Mouse (Mus musculus) forebrain, postnatal 0 days (tissue): ENCODE measurements around the gene Sik3. TPM values are rescaled to one million over a fixed set of nuclear protein-coding genes. Genes with fewer than 3 reads are reported as not detected.
A peak's percentile ranks its signal among the peaks of the same experiment; 100 is the strongest.

Source experiments
- ATAC-seq: fragments of 200-750 bp; cut with Nextera tagmentation; 2 replicates; pipeline ENCODE4 v1.8.0; 2017; ENCODE audit warnings: mild to moderate bottlenecking, moderate library complexity
- DNase-seq: peaks from one replicate; pipeline ENCODE4 v3.0.0-alpha.2; 2015
- H3K27ac ChIP-seq: fragments of 300-500 bp; sonication (generic); 2 replicates; pipeline ENCODE4 v1.5.1; 2014; ENCODE audit warnings: low read depth, mild to moderate bottlenecking, antibody characterized with exemption, low read length, moderate library complexity, mixed read lengths
- H3K27me3 ChIP-seq: fragments of 300-500 bp; sonication (generic); 2 replicates; pipeline ENCODE4 v1.6.1; 2014; ENCODE audit warnings: mild to moderate bottlenecking, low read length, mixed read lengths; ENCODE audit not compliant: insufficient read depth
- H3K36me3 ChIP-seq: fragments of 300-500 bp; sonication (generic); 2 replicates; pipeline ENCODE4 v1.6.1; 2014; ENCODE audit warnings: mild to moderate bottlenecking, moderate library complexity; ENCODE audit not compliant: insufficient read depth
- H3K4me1 ChIP-seq: fragments of 300-500 bp; sonication (generic); 2 replicates; pipeline ENCODE4 v1.6.1; 2014; ENCODE audit warnings: antibody characterized with exemption; ENCODE audit not compliant: insufficient read depth
- H3K4me2 ChIP-seq: fragments of 300-500 bp; sonication (generic); 2 replicates; pipeline ENCODE4 v1.6.1; 2014; ENCODE audit warnings: low read depth, mild to moderate bottlenecking, moderate library complexity
- H3K4me3 ChIP-seq: fragments of 300-500 bp; sonication (generic); 2 replicates; pipeline ENCODE4 v1.5.1; 2014; ENCODE audit warnings: low read depth, low read length, mixed read lengths
- H3K9ac ChIP-seq: fragments of 300-500 bp; sonication (generic); 2 replicates; pipeline ENCODE4 v1.6.1; 2014; ENCODE audit warnings: mild to moderate bottlenecking
- H3K9me3 ChIP-seq: fragments of 300-500 bp; sonication (generic); 2 replicates; pipeline ENCODE4 v1.6.1; 2016; ENCODE audit warnings: low read length
- CTCF ChIP-seq: sonication (generic); IDR thresholded peaks from 2 replicates; pipeline ENCODE4 v1.5.1; 2016; ENCODE audit warnings: antibody characterized with exemption, control low read depth, low read depth
- WGBS: fragments of 180-500 bp; shearing (Covaris S2); extraction: QIAGEN DNeasy Blood & Tissue Kit; methylation state at CpG from one replicate; pipeline ENCODE4 v1.1.7; 2014; 5-methylcytosine and 5-hydroxymethylcytosine counted together
- polyA plus RNA-seq: library from polyadenylated mRNA; unstranded; fragments of >200 nt; fragmentation: Nextera tagmentation; extraction: Ambion mirVana; gene quantifications from 2 replicates; pipeline ENCODE4 v1.2.1, GENCODE M21; 2015
- total RNA-seq: library from RNA; depleted of rRNA; stranded (reverse); fragments of >200 nt; gene quantifications from 2 replicates; pipeline ENCODE4 v1.2.3, GENCODE M21; 2014

Gene Sik3
- total and polyA plus RNA-seq, 2 experiments from 2014 or later, result 9.3 to 27.9 TPM

DNA sequence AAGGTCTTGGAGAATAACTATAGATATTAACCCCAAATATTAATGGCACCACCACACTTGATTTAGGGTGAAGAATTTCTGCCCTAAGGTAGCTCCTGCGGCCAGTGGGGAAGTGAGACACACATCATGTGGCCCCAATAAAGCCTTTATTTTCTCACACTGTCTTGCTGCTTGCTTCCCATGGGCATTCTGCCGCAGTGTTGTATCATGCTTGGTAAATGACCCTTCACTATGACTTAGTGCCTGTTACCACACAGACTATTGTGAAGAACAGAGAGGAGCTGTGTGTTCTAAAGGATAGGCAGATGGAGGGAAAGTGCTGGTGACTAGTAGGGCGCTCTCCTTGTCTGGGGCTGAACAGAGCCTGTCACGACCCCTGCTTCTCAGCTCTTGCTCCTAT is 54.1 kb downstream of the Sik3 start:
- Histone ChIP-seq H3K4me1 (no peaks in the 10 kb centered on the region), H3K4me3 (no peak overlapping the region), H3K9ac (no peak overlapping the region), H3K4me2 (no peak overlapping the region), H3K27ac (no peak overlapping the region), H3K27me3 (no peaks in the 10 kb centered on the region), H3K36me3 (no peaks in the 10 kb centered on the region), H3K9me3 (no peaks in the 10 kb centered on the region)
- ATAC-seq, result no peak
- WGBS, result 94% methylated on average over 4 of the region's 4 CpGs
- DNase-seq, result no peak
- TF ChIP-seq CTCF, result no peak

DNA sequence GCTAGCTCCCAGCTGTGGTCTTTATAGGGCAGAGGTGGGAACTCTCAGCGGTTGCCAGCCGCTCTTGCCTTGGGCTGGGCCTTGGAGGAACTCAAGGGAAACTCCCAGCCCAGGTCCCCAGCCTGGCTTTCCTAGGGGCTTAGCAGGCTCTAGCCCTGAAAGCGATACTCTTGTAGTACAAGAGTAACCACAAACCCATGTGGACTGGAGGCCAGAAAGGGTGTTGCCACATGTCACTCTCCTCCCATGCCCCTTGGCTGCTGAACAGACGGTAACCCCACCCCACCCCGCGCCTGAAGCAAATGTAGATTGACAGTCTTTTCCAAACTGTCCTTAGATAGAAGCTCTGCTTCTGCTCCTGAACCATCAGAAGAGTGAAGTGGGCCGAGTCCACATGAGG is 55.1 kb downstream of the Sik3 start:
- no peak overlapping the region for H3K4me3 ChIP-seq
- no peak for TF ChIP-seq CTCF
- H3K36me3 ChIP-seq, result no peaks in the 10 kb centered on the region
- 86% methylated on average over 7 of the region's 7 CpGs for WGBS
- H3K4me2 ChIP-seq, result no peak overlapping the region
- H3K9ac ChIP-seq, result no peak overlapping the region
- no peak overlapping the region for H3K27ac ChIP-seq
- no peak for ATAC-seq
- H3K4me1 ChIP-seq, result no peaks in the 10 kb centered on the region
- H3K27me3 ChIP-seq, result no peaks in the 10 kb centered on the region
- no peak for DNase-seq
- no peaks in the 10 kb centered on the region for H3K9me3 ChIP-seq

DNA sequence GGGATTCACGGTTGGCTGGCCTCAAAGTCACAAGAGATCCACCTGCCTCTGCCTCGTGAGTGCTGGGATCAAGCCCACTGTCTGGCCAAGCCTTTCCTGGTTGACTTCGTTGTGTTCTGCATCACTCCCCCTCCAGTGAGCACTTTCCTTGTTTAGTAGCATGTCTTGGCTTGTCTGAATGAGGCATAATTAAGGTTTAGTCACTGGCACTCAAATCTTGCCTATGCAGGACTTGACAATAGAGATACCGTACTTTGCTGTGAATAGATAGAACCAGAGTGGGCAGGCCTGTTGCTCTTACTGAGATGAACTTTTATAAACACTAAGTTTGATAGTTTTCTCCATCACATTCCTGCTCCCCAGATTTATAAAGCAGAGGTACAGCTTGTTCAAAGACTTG is 56.4 kb downstream of the Sik3 start:
- Histone ChIP-seq H3K9me3 (no peaks in the 10 kb centered on the region), H3K4me3 (no peak overlapping the region), H3K27me3 (no peaks in the 10 kb centered on the region), H3K4me2 (no peak overlapping the region), H3K27ac (no peak overlapping the region), H3K4me1 (no peaks in the 10 kb centered on the region), H3K36me3 (no peaks in the 10 kb centered on the region), H3K9ac (no peak overlapping the region)
- no peak for ATAC-seq
- 59% methylated on average over 4 of the region's 4 CpGs for WGBS
- no peak for DNase-seq
- TF ChIP-seq CTCF, result no peak

DNA sequence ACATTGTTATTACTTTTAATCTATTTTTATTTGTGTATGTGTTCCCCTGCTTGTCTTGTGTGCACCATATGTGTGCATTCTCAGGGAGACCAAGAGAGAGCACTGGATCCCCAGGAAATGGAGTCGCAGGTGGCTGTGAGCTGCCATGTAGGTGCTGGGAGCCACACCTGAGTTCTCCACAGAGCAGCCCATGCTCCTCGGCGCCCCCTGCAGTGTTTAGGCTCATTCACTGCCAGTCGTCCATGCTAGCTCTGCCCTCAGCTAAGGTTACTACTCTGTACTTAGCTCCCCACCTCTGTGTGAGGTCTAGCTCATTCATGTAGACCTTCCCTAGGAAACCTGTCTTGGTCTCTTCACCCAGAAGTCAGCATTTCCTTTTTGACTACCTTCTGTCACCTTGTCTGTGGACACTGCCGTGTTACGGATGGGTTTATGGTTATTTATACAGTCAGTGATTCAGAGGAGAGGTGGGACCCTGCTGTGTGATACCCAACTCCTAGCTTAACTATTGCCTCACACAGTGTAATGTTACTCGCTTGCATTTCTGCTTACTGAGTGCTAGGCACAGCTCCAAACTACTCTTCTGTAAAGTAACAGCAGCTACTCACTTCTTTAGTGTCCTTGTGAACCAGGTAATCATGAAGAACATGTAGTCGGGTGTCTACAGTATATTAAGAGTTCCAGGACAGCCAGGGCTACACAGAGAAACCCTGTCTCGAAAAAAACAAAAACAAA is 59.6 kb downstream of the Sik3 start:
- Histone ChIP-seq H3K36me3 (no peaks in the 10 kb centered on the region), H3K4me2 (no peak overlapping the region), H3K27ac (no peak overlapping the region), H3K27me3 (no peaks in the 10 kb centered on the region), H3K9ac (no peak overlapping the region), H3K4me1 (no peaks in the 10 kb centered on the region), H3K4me3 (no peak overlapping the region), H3K9me3 (no peaks in the 10 kb centered on the region)
- 77% methylated on average over 9 of the region's 9 CpGs for WGBS
- DNase-seq (no peak), ATAC-seq (no peak)
- TF ChIP-seq CTCF, result 0 out of 2 replicates have a peak, but pooled peaks have one; percentile 7

DNA sequence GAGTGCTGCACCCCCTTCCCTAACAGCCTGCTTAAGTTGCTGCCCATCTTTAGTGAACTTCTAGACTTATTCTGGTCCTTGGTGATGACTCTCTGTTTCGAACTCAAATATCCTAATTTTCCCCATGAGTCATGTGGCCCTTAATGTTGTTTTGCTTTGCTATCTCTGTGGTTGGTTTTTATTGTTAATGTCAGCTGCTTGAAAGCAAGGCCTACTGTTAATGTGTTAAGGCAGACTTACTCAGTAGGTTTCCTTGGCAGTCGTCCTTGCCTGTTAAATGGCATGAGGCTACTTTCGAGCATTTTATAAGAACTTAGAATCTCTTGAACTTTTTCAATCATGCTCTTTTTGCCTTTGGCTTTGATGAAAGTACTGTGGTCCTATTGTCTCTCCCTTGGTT is 60.8 kb downstream of the Sik3 start:
- Histone ChIP-seq H3K4me2 (no peak overlapping the region), H3K4me1 (no peaks in the 10 kb centered on the region), H3K27me3 (no peaks in the 10 kb centered on the region), H3K9me3 (no peaks in the 10 kb centered on the region), H3K9ac (no peak overlapping the region), H3K36me3 (no peaks in the 10 kb centered on the region), H3K4me3 (no peak overlapping the region), H3K27ac (no peak overlapping the region)
- DNase-seq (no peak), ATAC-seq (no peak)
- 59% methylated on average over 3 of the region's 3 CpGs for WGBS
- no peak for TF ChIP-seq CTCF

DNA sequence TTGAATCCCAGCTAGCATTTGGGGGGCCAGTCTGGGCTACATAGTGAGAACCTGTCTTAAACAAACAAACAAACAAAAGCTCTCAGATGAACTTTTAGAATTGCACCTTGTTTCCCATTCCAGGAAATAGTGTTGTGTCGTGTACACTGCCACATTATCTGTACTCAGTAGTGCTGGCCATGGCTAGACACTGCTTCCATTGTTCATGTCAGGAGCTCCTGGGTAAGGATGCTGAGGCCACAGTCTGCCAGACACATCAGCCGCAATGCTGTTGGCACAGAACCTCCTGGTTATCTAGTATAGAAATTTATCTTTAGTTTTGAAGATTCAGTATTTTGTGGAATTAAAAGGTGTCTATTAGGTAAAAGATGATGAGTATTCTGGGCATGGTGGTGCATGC is 63.0 kb downstream of the Sik3 start:
- TF ChIP-seq CTCF, result no peak
- Histone ChIP-seq H3K9ac (no peak overlapping the region), H3K4me3 (no peak overlapping the region), H3K27me3 (no peaks in the 10 kb centered on the region), H3K36me3 (no peaks in the 10 kb centered on the region), H3K9me3 (no peaks in the 10 kb centered on the region), H3K4me1 (no peaks in the 10 kb centered on the region), H3K4me2 (no peak overlapping the region), H3K27ac (no peak overlapping the region)
- no peak for DNase-seq
- ATAC-seq, result no peak
- 65% methylated on average over 2 of the region's 2 CpGs for WGBS

DNA sequence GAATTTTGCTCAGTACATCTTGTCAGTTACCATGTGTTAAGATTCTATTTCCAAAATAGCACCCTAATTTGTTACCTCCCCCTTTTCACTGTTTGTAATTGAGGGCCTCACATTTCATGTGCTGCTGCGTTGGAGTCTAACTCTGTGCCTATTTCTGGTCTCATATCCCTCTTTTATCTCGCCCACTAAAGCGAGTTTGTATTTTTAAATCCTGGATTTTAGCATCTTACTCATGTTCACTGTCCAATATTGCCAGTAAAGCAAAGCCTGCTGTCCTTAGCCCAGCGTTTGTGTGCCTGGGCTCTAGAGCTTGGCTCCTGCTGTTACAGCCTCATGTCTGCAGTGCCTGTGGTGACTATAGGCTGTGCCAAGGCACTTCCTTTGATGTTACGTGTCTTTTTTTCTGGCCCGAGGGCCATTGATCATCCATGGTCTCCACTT is 69.8 kb downstream of the Sik3 start:
- Histone ChIP-seq H3K4me3 (no peak overlapping the region), H3K36me3 (no peaks in the 10 kb centered on the region), H3K9me3 (no peaks in the 10 kb centered on the region), H3K9ac (no peak overlapping the region), H3K4me1 (no peaks in the 10 kb centered on the region; the same call in none of the 2 replicates), H3K27me3 (no peaks in the 10 kb centered on the region), H3K4me2 (no peak overlapping the region), H3K27ac (no peak overlapping the region)
- DNase-seq (no peak), ATAC-seq (peak; percentile 55)
- 41% methylated on average over 6 of the region's 6 CpGs for WGBS
- no peak for TF ChIP-seq CTCF
